Mouse (Mus musculus) gastrocnemius, postnatal 4 days (tissue): Measurements from ENCODE around the gene Zmynd19. TPM values are rescaled to one million over a fixed set of nuclear protein-coding genes. Genes with fewer than 3 reads are reported as not detected.

Experiments used
- DNase-seq, 2 experiments: peaks; one replicate each; pipeline ENCODE4 v3.0.0; 2021 to 2022; ENCODE audit warnings: low spot score in 2 of 2, mixed read lengths in 2 of 2
- long read RNA-seq, 2 experiments: library from polyadenylated mRNA; stranded (forward); transcript quantifications; one replicate each; pipeline ENCODE4 v2.0.0; 2021
- total RNA-seq, 2 experiments: library from RNA; stranded (reverse); gene quantifications; 2 replicates each; pipeline ENCODE4 v1.2.3; 2021

Zmynd19 gene
- 10 to 100 TPM; 23.9 to 25.9 TPM for total RNA-seq
- long read RNA-seq, experiment 1, transcript Zmynd19-201 (6 exons, 3,903 nt): major isoform, 7 of 9 reads
- long read RNA-seq, experiment 1, partial matches to known transcripts: 0 of 9 reads
- long read RNA-seq, experiment 1, other reads (novel, unspliced or antisense): 2 of 9 reads
- long read RNA-seq, experiment 2, transcript Zmynd19-201 (6 exons, 3,903 nt): major isoform, 5 of 7 reads
- long read RNA-seq, experiment 2, partial matches to known transcripts: 0 of 7 reads
- long read RNA-seq, experiment 2, other reads (novel, unspliced or antisense): 2 of 7 reads

- peak; percentile 98 to 99 for DNase-seq
Measured at GRCm38 (mm10) chr2:24949421-24950188, at the start of gene Zmynd19. Gene Zmynd19, plus strand, starts transcription at chr2:24949792.

- DNase-seq: no peak
Measured at GRCm38 (mm10) chr2:24901055-24901454, 48.5 kb upstream of the Zmynd19 start.

- DNase-seq: no peak
Measured at GRCm38 (mm10) chr2:24902999-24903398, 46.6 kb upstream of the Zmynd19 start.

GRCm38 (mm10) chr2:24904823-24905652, 44.6 kb upstream of the Zmynd19 start:
- DNase-seq: no peak

GRCm38 (mm10) chr2:24905653-24906155, 43.9 kb upstream of the Zmynd19 start:
- no peak for DNase-seq

GRCm38 (mm10) chr2:24910481-24910880, 39.1 kb upstream of the Zmynd19 start:
- DNase-seq: no peak

- no peak for DNase-seq
Measured at GRCm38 (mm10) chr2:24912189-24912588, 37.4 kb upstream of the Zmynd19 start.

GRCm38 (mm10) chr2:24912589-24912988, 37.0 kb upstream of the Zmynd19 start:
- DNase-seq: no peak

- no peak for DNase-seq
Measured at GRCm38 (mm10) chr2:24914762-24915161, 34.8 kb upstream of the Zmynd19 start.

- DNase-seq: peak; percentile 93
Measured at GRCm38 (mm10) chr2:24918930-24919838, 30.4 kb upstream of the Zmynd19 start, which contains the start of gene Ehmt1. Gene Ehmt1, minus strand, starts transcription at chr2:24919614.

- no peak for DNase-seq
Measured at GRCm38 (mm10) chr2:24919839-24920175, 29.8 kb upstream of the Zmynd19 start.

GRCm38 (mm10) chr2:24923561-24923960, 26.0 kb upstream of the Zmynd19 start:
- no peak for DNase-seq

- DNase-seq: no peak
Measured at GRCm38 (mm10) chr2:24925284-24925683, 24.3 kb upstream of the Zmynd19 start.

- DNase-seq: no peak
Measured at GRCm38 (mm10) chr2:24926345-24926964, 23.1 kb upstream of the Zmynd19 start.

- DNase-seq: no peak
Measured at GRCm38 (mm10) chr2:24926965-24927358, 22.6 kb upstream of the Zmynd19 start.

- DNase-seq: no peak
Measured at GRCm38 (mm10) chr2:24927810-24928479, 21.6 kb upstream of the Zmynd19 start.

GRCm38 (mm10) chr2:24929119-24929518, 20.5 kb upstream of the Zmynd19 start:
- no peak for DNase-seq

- DNase-seq: no peak
Measured at GRCm38 (mm10) chr2:24929593-24929992, 20.0 kb upstream of the Zmynd19 start.

GRCm38 (mm10) chr2:24934441-24934963, 15.1 kb upstream of the Zmynd19 start:
- DNase-seq: peak in 1 of 2 experiments; percentile 15
